Mouse (Mus musculus) adrenal gland, postnatal 36 days (tissue): ENCODE data around the gene Prkag2. TPM values are rescaled to one million over a fixed set of nuclear protein-coding genes. Genes with fewer than 3 reads are reported as not detected.
"Not testable (repeated sequence)": the region's sequence is repeated elsewhere in the genome, so short reads cannot be mapped to it uniquely, and the experiment has no call there.

Source experiments
- DNase-seq, 2 experiments: peaks; one replicate each; pipeline ENCODE4 v3.0.0; 2021; ENCODE audit warnings: mixed read lengths in 1 of 2
- total RNA-seq, 2 experiments: library from RNA; stranded (reverse); gene quantifications; 2 replicates each; pipeline ENCODE4 v1.2.3; 2021

Gene Prkag2
- total RNA-seq, 2 experiments from 2014 or later, result 36.8 to 42.7 TPM

- DNase-seq, result peak in 1 of 2 experiments; percentile 49
Observed at GRCm38 (mm10) chr5:24825365-24826055, 274.9 kb downstream of the Prkag2 start.

DNA sequence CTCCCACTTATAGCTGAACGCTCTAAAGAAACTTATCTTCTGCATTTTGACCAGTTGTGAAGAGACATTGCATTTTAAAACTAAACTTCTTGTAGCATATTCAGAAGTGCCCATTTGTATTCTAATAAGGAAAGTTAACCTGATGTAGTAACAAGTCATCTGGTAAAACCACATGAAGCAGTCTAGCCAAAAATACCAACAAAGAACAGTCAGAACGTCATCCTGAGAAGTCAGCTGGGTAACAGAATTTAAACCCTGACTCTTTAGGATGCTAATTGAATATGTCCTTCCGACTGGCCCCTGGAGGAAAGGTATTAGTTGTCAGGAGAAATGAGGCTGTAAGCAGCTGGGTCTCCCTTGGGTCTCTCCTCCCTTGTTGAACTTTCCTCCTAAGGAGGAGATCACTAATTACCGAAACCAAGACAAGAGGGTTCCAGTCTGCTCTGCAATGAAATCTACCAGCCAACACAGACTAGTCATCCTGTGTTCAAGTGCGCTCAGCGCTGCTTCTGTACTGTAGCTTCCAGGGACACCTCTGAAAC is 276.5 kb downstream of the Prkag2 start:
- DNase-seq, result no peak

DNA sequence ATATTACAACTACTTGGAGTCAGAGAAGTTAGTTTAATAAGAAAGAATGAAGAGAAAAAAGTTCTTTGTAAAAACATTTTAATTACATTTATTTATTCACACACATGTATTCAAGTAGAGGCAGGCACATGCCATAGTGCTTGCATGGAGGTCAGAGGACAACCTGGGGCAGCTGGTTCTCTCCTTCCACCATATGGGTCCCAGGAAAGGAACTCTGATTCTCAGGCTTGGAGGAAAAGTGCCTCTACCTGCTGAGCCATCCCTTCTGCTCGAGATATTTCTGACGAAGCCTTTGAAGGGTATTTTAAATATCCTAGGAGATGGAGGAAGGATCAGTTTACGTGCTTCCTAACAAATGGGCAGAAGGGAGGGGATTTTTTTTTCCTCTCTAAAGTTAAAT is 277.7 kb downstream of the Prkag2 start:
- no peak for DNase-seq

GRCm38 (mm10) chr5:24822231-24822630 is 278.2 kb downstream of the Prkag2 start:
- DNase-seq, result not testable (repeated sequence)

- peak; percentile 50 to 62 for DNase-seq
Observed at GRCm38 (mm10) chr5:24821403-24821841, 279.0 kb downstream of the Prkag2 start.

DNA sequence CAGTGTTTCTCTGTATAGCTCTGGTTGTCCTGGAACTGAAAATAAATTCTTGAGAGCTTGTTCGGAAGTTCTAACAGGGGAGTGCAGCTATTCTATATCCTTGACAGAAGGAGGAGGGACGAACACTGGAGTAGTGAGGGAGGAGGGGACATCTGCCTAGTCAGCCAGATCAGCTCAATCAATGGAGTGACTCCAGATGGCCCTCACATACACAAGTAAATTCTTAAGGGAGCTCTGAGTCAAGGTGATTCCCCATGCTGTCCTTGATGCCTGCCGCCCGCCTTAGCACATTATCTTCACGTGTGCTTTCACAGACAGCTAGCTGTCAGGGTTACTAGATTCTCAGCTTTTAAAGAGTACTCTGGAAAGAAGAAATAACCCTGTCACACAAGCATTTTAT is 279.8 kb downstream of the Prkag2 start:
- DNase-seq, result no peak

- no peak for DNase-seq
Observed at GRCm38 (mm10) chr5:24817191-24817590, 283.3 kb downstream of the Prkag2 start.

DNA sequence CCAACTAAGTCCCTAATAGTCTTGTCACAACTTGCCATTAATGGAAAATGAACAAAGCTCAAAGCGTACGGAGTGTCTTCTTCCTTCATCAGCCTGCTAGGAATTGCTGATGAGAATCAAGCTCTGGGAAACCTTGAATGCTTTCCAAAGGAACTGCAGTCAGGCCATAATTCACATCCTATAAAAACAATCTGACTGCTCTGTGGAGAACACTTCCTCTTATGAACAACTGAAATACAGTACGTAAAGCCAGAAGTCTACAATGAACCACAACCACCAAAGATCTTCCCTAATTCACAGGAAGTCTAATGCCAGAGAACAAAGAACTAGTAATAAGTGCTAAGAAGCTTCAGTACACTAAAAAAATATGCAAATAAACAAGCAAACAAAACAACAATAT is 286.5 kb downstream of the Prkag2 start:
- DNase-seq, result peak in 1 of 2 experiments; percentile 25

GRCm38 (mm10) chr5:24813005-24813404 is 287.4 kb downstream of the Prkag2 start:
- DNase-seq, result peak; percentile 71 to 78

Other genes with a start within 250 kb of the Prkag2 start
- gene Galntl5, start 80.8 kb upstream of the Prkag2 start, total RNA-seq, result not detected
- 10 to 100 TPM; 39.6 to 51.8 TPM for gene Galnt11, start 121.3 kb upstream of the Prkag2 start, total RNA-seq
- not detected for gene E130116L18Rik, start 122.5 kb upstream of the Prkag2 start, total RNA-seq